Mouse (Mus musculus) MN1 (cell line): ENCODE data around the gene Ptprn2.

ENCODE experiments used
- DNase-seq: peaks from one replicate; pipeline ENCODE4 v3.0.0-alpha.2; 2016; ENCODE audit warnings: low spot score

Ptprn2 gene

GRCm38 (mm10) chr12:116646771-116647170, 161.3 kb downstream of the Ptprn2 start:
- no peak for DNase-seq

GRCm38 (mm10) chr12:116648584-116649206, 163.2 kb downstream of the Ptprn2 start:
- peak; percentile 17 for DNase-seq

GRCm38 (mm10) chr12:116653684-116654083, 168.2 kb downstream of the Ptprn2 start:
- no peak for DNase-seq

GRCm38 (mm10) chr12:116660076-116660475, 174.6 kb downstream of the Ptprn2 start:
- DNase-seq = no peak

GRCm38 (mm10) chr12:116661018-116661417, 175.5 kb downstream of the Ptprn2 start:
- DNase-seq = no peak

- no peak for DNase-seq
Measured at GRCm38 (mm10) chr12:116677701-116678100, 192.2 kb downstream of the Ptprn2 start.

- no peak for DNase-seq
Measured at GRCm38 (mm10) chr12:116689832-116690231, 204.3 kb downstream of the Ptprn2 start.

- DNase-seq = no peak
Measured at GRCm38 (mm10) chr12:116709535-116709934, 224.0 kb downstream of the Ptprn2 start.

GRCm38 (mm10) chr12:116710716-116711115, 225.2 kb downstream of the Ptprn2 start:
- DNase-seq = no peak

- DNase-seq = no peak
Measured at GRCm38 (mm10) chr12:116711133-116711532, 225.6 kb downstream of the Ptprn2 start.

- DNase-seq = no peak
Measured at GRCm38 (mm10) chr12:116713096-116713495, 227.6 kb downstream of the Ptprn2 start.

GRCm38 (mm10) chr12:116721062-116721461, 235.5 kb downstream of the Ptprn2 start:
- no peak for DNase-seq

GRCm38 (mm10) chr12:116740141-116740540, 254.6 kb downstream of the Ptprn2 start:
- DNase-seq = no peak

- no peak for DNase-seq
Measured at GRCm38 (mm10) chr12:116741300-116741699, 255.8 kb downstream of the Ptprn2 start.

- DNase-seq = no peak
Measured at GRCm38 (mm10) chr12:116746401-116746800, 260.9 kb downstream of the Ptprn2 start.

- no peak for DNase-seq
Measured at GRCm38 (mm10) chr12:116752784-116753183, 267.3 kb downstream of the Ptprn2 start.

- no peak for DNase-seq
Measured at GRCm38 (mm10) chr12:116763961-116764360, 278.4 kb downstream of the Ptprn2 start.

GRCm38 (mm10) chr12:116770911-116771310, 285.4 kb downstream of the Ptprn2 start:
- no peak for DNase-seq

- no peak for DNase-seq
Measured at GRCm38 (mm10) chr12:116771493-116771892, 286.0 kb downstream of the Ptprn2 start.

GRCm38 (mm10) chr12:116772081-116772566, 286.6 kb downstream of the Ptprn2 start:
- DNase-seq = no peak

GRCm38 (mm10) chr12:116773344-116773743, 287.8 kb downstream of the Ptprn2 start:
- DNase-seq = no peak

- no peak for DNase-seq
Measured at GRCm38 (mm10) chr12:116776447-116776846, 290.9 kb downstream of the Ptprn2 start.

- no peak for DNase-seq
Measured at GRCm38 (mm10) chr12:116778095-116779090, 292.9 kb downstream of the Ptprn2 start.
